Mouse (Mus musculus): ENCODE data around the gene Ndufb6.

- TF ChIP-seq CTCF (IDR thresholded peaks at IDR 0.05; ENCODE audit: borderline replicate concordance, control insufficient read depth, extremely low read depth, insufficient read depth, low read length, poor library complexity) (no peak), POLR2A (IDR thresholded peaks at IDR 0.05; ENCODE audit: control insufficient read depth, extremely low read depth, insufficient read depth, low read length, poor library complexity) (no peak)
Observed at GRCm38 (mm10) chr4:40239409-40240271, 39.6 kb downstream of the Ndufb6 start, which contains the start of gene Ddx58.

Data from thymus, adult 2 months (tissue).